Mouse (Mus musculus) retina, postnatal 1 day (tissue): Measurements from ENCODE around the gene Acvr1b.

ENCODE experiments used
- DNase-seq: peaks from one replicate; pipeline ENCODE4 v3.0.0-alpha.2; 2012

The Acvr1b gene

DNA sequence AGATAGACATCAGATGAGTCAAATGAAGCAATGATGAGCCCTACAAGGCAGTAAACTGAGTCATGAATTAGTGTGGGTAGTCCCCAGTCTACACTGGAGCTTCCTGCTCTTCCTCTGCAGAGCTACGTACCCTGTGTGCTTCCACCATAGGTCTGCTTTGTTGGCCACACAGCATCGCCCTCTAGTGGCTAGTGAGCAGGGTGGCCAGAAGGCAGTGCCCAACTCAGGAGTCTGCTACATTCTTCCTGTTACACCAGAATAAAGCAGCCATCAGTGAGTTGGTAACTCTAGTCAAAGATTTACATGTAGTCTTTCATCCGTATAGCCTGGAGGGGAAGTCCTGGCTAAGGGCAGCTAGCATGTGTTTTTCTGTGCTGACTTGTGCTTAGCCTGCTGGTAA, 24.4 kb downstream of the Acvr1b start:
- peak; percentile 80 for DNase-seq

DNA sequence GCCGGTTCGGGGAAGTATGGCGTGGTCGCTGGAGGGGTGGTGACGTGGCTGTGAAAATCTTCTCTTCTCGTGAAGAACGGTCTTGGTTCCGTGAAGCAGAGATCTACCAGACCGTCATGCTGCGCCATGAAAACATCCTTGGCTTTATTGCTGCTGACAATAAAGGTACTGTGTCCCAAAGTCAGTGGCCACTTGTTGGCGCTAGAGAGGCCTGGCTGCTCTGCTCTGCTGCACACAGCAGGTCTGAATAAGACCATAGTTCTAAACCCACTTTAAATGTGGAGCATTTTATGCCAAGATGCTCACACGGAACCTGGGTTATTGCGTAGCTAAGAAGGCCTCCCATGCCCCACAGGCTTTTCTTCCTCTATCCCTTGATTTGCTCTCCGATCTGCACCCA, 25.0 kb downstream of the Acvr1b start:
- no peak for DNase-seq

DNA sequence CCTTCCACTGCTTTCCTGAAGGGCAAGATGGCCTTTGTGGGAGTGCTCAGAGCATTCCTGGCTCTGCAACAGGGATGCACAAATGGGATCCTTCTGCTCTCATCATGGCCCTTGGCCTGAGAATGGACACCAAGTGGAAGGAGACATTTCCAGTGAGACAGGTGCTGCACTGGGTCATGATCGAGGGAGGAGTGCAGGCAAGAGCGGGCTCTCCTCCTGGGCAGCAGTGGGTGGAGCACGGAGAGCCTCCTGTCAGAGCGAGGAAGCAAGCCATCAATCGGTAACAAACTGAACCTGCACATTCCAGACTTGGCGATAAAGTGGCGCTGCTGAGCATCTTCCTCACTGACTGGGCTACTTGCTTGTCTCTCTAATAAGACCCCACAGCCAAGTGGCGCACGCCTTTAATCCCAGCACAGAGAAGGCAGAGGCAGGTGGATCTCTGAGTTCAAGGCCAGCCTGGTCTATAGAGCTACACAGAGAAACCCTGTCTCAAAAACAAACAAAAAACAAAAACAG, 27.0 kb downstream of the Acvr1b start:
- no peak for DNase-seq

DNA sequence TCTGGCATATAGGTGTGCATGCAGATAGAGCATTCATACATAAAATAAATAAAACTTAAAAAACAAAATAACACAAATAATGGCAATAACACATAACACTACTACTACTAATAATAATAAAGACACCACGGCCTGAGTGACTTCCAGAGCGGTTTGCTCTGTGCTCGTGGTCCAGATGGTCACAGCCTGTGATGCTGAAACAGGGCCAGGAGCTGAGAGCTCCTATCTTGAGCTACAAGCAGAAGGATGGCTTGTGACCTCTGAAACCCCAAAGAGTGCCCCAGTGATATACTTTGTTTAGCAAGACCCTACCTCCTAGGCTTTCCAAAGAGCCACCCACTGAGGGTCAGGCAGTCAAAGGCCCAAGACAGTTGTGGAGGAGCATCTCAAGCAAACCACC, 27.5 kb downstream of the Acvr1b start:
- DNase-seq: no peak

DNA sequence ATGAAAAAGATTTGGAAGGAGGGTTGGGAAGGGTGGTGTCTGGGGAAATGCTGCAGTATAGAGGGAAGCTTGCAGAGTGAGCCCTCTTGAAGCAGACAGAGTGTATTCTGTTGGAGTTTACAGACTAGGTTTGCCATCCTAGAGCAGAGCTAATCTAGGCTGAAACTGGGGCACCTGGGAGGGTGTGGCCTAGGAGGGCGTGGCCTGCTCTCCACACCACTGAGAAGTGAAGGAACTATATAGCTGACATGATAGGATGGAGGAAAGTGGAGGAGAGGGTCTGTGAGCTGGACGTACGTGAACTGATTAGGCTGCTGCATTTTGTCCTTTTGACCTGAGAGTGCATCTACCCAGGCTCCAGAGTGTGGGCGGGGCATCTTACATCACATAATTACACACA, 29.8 kb downstream of the Acvr1b start:
- no peak for DNase-seq

DNA sequence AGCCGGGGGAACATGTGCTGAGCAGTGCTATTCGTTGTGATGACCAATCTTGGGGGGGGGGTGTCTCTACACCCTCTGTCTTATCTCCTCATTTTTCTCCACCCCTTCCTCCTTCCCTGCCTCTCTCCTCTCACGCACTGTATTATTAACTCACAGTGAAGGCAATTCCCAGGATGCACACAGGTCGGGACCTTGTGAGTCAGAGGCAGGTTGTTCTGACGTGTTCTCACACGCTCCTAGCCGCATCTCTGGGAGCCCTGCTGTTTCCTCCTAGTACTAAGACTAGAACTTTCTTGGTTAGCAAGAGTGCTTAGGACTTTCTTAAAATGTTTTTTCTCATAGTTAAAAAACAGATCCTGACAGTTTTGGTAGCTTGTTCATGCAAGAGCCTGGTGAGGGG, 30.9 kb downstream of the Acvr1b start:
- DNase-seq: no peak

DNA sequence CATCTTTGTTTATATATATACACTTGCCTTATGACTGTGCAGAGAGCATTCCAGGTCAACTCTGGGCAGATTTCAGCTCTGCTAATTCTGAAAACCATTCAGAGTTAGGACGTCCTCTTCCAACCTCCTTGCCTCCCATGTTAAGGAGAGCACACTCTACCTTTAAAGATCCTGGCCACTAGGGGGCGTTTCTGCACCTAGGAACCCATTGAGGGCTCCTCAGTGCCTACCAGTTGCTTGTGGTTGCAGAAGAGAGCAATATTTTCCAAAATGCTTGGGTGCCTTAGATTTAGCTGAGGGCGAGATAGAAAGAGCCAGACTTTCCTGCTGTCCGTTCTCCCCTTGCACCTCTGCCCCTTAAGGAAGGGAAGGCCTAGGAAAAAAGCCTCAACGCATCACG, 36.4 kb downstream of the Acvr1b start:
- DNase-seq: peak; percentile 72

DNA sequence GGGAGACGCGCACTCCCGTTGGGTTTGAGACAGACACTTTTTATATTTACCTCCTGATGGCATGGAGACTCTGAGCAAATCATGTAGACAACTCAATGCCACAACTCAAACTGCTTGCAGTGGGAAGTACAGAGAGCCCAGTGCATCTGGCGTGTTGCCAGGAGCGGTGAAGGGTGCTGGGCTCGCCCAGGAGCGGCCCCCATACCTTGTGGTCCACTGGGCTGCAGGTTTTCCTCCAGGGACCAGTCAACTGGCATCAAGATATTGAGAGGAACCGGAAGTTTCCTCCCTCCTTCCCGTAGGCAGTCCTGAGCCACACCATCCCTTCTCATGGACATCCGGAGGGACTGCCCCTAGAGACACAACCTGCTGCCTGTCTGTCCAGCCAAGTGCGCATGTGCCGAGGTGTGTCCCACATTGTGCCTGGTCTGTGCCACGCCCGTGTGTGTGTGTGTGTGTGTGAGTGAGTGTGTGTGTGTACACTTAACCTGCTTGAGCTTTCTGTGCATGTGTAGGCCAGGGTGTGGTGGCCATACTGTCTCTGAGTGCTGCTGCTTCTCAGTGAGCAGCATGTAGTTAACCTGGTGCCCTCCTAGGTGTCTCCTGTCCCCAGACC, 37.2 kb downstream of the Acvr1b start:
- DNase-seq: no peak

DNA sequence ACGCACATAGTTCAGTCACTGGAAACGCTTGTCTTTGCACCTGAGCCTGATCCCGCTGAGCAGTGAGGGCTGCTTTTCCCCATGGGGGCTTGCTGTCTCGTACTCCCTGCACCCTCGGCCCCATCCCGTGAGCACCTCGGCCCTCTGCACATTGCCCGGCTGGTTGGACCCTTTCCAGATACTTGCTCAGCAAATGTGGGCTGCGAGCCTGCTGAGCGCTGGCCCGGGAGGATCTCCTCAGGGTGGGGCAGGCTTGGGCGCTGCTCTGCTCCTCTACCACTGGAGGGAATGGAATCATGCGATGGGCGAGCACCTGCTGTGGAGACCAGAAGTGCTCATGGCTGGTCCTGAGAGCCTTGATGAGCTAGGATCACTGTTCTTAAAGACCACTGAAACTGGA, 38.6 kb downstream of the Acvr1b start:
- no peak for DNase-seq

DNA sequence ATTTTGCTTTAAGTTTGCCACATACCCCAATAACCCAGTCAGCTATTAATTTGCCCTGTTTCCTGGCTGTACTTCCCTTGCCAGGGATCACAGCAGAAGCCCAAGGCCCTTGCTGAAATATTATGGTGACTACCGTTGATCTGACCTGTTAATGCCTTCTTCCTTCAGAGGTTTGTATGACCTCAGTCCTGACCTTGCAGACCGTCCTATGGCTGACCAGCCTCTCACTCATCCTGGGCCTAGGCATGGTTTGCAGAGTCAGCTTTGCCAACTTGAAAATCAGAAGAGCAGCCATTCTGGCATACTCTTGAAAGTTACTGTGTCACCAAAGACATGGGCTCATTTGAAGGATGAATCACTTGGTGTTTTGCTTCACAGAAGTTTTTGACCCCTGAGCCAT, 41.3 kb downstream of the Acvr1b start:
- DNase-seq: no peak

DNA sequence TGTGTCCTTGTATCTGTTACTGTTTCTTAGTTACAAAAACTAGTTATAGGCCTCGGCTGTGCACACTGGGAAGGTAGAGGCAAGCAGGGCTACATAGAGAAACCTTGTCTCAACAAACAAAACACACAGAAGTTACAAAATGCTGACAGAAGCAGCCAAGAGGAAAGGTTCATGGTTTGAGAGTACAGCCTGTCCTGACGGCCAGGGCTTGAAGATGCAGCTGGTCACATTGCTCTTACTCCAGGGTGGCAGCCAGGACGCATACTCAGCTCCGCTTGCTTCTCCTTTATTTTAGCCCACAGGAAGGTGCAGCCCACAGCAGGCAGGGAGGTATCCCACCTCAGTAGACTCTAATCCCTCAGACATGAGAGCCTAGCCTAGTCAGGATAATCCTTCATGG, 42.2 kb downstream of the Acvr1b start:
- no peak for DNase-seq

DNA sequence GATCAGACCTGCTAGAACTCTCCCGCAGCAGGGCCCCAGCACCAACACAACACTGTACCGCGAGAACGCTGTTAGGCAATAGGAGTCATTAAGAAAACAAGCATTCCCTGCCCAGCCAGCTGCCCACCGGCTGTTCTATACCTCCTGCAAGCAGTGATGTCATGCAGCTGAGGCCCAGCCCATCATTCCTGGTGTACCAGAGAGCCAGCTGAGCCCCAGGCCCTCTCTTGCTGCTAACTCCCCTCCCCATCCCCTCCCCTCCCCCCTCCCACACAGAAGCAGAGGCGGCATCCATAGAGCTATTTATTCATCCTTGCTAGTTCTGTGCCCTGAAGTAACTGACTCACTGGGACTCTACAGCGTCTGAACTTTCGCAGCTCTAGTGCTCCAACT, 47.0 kb downstream of the Acvr1b start:
- peak; percentile 78 for DNase-seq

DNA sequence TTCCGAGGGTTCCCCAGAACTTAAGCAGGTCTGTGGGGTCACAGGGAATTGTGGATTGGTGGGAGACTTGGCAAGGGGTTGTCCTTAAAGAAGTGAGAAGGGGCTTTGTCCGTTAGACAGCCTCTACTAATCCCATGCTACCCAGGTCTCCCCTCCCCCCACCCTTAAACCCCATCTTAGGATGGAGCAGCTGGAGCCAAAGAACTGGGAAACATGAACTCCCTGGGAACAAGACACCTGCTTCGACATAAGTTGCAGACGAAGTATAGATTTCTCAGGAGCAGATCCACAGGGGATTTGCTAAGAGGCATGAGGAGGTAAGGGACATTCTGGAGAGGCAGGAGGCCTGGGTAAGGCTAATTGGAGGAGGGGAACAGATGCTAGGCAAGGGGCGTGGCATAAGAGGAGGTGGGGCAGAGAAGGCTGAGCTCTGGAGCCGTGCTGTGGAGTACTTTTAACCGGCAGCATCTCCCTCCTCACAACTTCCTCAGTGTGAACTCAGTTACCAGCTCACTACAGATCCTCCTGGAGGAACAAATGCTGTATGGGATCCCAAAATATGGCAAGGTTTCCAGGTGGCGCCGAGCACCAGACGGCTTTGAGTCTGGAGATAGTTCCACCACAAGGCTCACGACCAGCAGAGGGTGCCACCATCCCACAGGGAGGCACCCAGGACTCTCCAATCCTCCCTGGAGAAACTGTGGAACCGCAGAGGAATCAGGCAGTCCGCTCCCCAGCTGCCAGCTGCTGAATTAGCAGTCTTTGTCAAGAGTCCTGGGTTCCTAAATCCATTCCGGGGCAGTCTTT, 47.6 kb downstream of the Acvr1b start:
- peak; percentile 89 for DNase-seq

DNA sequence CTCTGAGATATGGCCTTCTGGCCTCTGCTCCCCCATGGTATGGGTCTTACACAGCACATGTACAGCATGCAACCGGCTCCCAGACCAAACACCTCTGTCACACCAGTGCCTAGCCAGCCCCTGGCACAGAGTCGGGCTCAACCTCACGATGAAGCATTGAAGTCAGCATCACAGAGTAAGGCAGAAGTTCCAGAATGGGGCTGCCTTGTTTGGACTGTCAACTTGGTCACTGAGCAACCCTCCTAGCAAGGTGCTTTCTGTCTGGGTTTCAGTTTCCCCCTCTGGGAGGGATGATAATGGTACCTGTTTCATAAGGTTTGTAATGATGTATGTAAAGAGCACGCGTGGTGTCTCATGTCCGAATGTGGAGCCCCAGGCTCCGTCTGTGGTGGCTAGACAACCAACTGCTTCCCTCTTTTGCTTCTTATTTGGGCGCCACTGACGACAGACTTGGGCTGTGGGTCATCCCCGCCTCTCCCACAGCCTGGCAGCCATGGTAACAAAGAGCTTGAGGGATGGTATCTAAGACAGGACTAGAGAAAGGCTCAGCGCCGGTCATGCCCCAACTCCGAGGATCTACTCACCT, 49.1 kb downstream of the Acvr1b start:
- no peak for DNase-seq

DNA sequence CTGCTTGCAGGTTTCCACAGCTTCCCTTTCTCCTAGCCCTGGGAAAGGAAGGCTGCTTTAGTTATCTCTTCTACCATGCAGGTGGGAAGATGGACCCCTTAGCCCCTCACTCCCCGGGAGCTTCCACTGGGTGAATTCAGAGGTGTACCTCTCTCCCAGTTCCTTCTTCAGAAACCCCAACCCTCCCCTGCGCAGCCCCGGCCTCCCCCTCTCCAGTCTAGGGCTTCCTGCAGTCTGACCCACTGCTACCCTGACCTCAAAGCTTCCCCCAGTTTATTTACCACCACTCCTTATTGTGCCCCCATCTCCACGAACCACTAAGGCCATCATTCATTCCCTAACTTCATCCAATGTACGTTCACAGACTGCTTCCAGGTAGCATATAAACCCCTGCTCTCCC, 49.7 kb downstream of the Acvr1b start:
- no peak for DNase-seq

DNA sequence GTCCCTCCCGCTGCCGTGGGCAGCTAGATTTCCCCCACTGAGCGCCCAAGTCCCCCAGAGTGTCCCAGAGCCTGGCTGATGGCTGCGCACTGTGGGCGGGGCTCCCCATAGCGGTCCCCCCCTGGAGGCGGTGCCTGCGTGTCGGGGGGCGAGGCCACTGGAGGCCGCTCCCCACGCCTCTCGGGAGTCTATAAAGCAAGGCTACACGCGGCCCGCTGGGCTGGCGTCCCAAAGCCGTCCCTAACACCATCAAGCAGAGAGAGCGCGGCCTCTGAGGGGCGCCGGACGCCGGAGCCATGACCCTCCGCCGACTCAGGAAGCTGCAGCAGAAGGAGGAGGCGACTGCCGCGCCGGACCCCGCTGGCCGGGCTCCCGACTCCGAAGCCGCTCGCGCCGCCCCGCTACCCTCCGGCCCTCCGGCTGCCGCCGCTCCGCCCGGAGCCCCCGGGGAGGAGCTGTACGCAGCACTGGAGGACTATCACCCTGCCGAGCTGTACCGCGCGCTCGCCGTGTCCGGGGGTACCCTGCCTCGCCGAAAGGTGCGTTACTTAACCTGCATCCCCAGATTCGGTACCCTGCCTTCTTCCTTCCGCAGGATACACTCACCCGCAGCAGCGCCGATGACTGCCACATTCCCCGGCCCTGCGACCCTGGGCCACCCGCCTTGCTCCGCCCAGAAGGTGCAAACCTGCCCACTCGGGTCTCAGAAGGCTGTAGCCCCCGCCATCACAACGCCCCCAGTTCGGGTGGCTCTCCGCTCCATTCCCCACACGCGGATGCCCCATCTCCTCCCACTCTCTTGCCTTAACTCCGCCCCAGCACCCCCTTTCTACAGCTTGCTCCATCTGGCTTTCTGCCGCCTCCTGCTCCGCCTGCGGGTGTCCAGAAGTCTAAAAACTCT, 50.4 kb downstream of the Acvr1b start, which contains the start of gene Grasp:
Gene Grasp, plus strand, starts transcription at position 183 of the 901 bp plus-strand sequence.
- DNase-seq: peak; percentile 89

DNA sequence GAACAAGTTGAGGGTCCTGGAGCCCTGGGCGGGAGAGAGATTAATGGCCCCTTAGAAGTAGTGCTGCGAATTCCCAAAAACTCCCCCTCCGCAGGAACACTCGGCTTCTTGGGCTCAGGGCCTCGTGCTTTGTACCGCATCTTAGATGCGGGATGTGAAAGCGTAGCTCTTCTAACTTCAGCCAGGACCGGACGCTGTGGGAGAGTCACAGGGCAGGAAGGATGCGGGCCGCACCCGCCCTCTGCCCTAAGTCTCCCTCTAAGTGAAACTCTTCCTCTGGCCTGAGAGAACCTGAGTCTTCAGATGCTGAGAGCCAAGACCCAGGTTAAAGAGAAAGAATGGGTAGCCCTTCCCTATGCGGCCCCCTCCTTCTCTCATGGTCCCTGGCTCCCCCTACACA, 51.1 kb downstream of the Acvr1b start:
- no peak for DNase-seq

DNA sequence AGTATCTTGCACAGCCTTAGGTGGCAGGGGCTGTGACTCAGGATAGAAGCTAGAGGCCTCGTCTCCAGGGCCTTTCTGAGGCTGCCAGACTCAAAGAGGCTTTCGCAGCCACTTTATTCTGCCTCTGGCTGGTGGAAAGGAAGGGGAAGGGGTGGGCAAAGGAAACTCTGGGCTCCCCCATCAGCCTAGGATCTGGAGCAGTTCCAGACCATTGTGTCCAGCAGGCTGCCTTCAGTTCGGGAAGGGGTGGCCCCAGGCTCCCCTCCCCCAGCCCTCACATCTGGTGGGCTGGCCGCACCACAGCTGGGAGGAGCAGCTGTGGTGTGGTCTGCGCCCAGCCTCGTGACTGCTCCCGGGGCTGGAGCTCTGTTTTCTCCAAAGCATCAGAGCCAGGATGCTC, 54.1 kb downstream of the Acvr1b start:
- DNase-seq: no peak

DNA sequence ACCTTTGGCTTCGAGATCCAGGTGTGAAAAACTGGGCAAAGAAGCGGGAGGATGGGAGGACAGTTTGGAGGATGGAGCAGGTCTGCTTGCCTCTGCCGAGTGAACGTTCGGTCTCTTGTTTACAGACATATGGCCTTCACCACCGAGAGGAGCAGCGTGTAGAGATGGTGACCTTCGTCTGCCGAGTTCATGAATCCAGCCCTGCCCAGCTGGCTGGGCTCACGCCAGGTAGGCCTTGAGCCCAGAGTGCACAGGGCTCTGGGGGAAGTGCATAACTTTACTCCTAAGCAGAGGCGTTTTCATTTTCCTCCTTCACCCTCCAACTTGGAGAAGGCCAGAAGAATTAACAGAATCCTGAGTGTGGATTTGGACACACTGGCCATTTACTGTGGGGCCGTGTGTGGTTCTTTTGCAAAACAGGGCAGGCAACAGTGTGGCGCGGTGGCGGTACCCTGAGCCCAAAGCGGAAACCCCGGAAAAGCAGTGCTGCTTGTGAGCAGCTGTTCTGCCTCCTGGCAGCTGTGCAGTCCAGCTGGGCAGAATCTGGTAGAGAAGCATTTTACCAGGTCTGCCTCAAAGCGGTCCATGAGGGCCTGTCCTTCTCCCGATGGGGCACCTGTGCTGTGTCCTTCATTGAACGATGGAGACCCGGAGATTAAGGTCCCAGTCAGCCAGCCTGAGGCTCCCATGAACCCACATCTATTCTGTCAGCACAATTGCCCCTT, 55.2 kb downstream of the Acvr1b start:
- no peak for DNase-seq

DNA sequence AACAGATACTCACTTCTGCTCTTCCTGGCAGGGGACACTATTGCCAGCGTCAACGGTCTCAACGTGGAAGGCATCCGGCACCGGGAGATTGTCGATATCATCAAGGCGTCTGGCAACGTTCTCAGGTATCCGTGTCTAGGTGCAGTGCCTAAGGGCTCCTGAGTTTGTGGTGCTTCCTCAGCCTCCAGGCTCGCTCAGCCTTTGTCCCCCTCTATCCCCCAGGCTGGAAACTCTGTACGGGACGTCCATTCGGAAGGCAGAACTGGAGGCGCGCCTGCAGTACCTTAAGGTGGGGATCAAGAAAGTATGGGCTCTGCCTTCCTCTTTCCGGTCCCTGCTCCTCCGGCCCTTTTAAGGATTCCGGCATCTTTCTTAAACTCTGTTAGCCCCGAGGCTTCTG, 56.6 kb downstream of the Acvr1b start:
- no peak for DNase-seq

DNA sequence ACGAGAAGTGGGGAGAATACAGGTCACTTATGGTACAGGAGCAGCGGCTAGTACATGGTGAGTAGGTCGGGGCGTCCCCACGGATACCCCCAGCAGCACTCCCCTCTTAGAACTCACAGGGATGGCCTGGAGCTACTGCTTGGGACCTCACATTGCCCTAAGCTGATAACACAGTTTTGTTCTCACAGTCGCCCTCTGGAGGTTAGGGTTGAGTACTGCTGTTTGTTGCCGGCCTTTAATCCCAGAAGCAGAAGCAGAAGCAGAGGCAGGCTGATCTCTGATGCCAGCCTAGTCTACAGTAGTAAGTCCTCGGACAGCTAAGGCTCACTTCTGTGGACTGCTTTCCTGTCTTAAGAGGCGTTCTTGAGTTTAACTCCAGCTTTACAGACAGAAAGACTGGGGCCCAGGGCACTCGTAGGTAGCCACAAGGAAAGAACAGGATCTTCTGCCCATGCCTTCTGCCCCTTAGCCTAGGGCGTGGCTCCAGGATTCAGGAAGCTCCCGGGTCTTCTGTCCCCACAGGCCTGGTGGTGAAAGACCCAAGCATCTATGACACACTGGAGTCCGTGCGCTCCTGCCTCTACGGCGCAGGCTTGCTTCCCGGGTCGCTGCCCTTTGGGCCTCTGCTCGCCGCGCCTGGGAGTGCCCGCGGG, 57.3 kb downstream of the Acvr1b start:
- peak; percentile 61 for DNase-seq
